11 mouse cellular contexts compared by ENCODE assay signal in the genomic region with DNA sequence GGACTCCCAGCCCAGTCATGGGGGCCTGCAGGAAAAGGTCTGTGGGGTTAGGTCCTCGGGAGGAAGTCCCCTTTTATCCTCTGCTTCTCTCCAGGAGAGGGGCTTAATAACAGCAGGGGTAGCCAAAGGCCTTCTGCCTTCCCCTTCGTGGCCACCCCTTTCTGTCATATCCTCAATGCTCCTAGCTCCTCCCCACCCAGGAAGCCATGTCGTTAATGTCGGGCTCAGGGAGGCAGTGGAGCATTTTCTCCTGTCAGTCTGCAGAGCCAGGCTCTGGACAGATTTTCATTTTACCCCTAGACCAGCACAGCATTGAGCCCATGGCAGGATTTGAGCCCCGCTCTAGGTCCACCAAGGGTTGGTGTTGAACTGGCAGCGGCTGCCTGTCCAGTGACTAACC. TPM values are rescaled to one million over a fixed set of nuclear protein-coding genes. Genes with fewer than 3 reads are reported as not detected.
A peak's percentile ranks its signal among the peaks of the same experiment; 100 is the strongest.
DNase-seq lines count a peak whose midpoint lies in the region; ATAC-seq and TF ChIP-seq lines count a peak whose summit lies in the region.
"Had no signal": no experiment of that assay in that cellular context is flagged by ENCODE, and none has a peak within 500 bp of the region (broad histone marks: within the 10 kb centered on the region; RNA-seq: fewer than 3 reads in every experiment).

No protein-coding gene starts in this region.

- no peak for TF ChIP-seq POLR2A in liver, adult 2 months (IDR thresholded peaks at IDR 0.05; ENCODE audit: extremely low read depth, insufficient read depth, low read length)

- WGBS in liver, adult 2 months = 53% methylated on average over 6 of the region's 6 CpGs
- WGBS in liver, embryonic 12.5 days (ENCODE audit: insufficient replicate concordance) = 35% methylated on average over 6 of the region's 6 CpGs
- WGBS in forebrain, embryonic 13.5 days = 49% methylated on average over 6 of the region's 6 CpGs
- 63% methylated on average over 6 of the region's 6 CpGs for WGBS in limb, embryonic 13.5 days

- no peaks in the 10 kb centered on the region for H3K27me3 ChIP-seq in liver, adult 2 months (ENCODE audit: control insufficient read depth, insufficient read depth, low read length)
- peaks cover 71% of the 10 kb centered on the region for H3K27me3 ChIP-seq in liver, embryonic 12.5 days (replicated peaks)
- no peaks in the 10 kb centered on the region for H3K27me3 ChIP-seq in forebrain, embryonic 13.5 days
- no peaks in the 10 kb centered on the region for H3K27me3 ChIP-seq in limb, embryonic 13.5 days
- H3K27me3 ChIP-seq in splenic B cell, adult 2 months (ENCODE audit: control insufficient read depth, insufficient read depth, low read length, poor library complexity, severe bottlenecking) = no peaks in the 10 kb centered on the region
- H3K27me3 ChIP-seq: heart, embryonic 12.5 days had no signal

- H3K4me3 ChIP-seq in liver, adult 2 months (ENCODE audit: insufficient read depth, low read depth, low read length) = no peak overlapping the region
- no peak overlapping the region for H3K4me3 ChIP-seq in liver, embryonic 12.5 days
- H3K4me3 ChIP-seq in forebrain, embryonic 13.5 days = peak overlapping the region; percentile 98
- no peak overlapping the region for H3K4me3 ChIP-seq in limb, embryonic 13.5 days
- H3K4me3 ChIP-seq: gastrocnemius, adult 2 months; heart, embryonic 12.5 days had no signal

- no peak for TF ChIP-seq CTCF in liver, adult 2 months (IDR thresholded peaks at IDR 0.05; ENCODE audit: low read depth, low read length)

- H3K9ac ChIP-seq in liver, adult 2 months (ENCODE audit: low read depth, low read length) = peak overlapping the region; percentile 43
- no peak overlapping the region for H3K9ac ChIP-seq in liver, embryonic 12.5 days
- H3K9ac ChIP-seq in forebrain, embryonic 13.5 days = peak overlapping the region; percentile 100
- H3K9ac ChIP-seq in limb, embryonic 13.5 days = peak overlapping the region; percentile 99; the same call in 1 of the 2 replicates
- H3K9ac ChIP-seq: heart, embryonic 12.5 days had no signal

- 0 out of 2 replicates have a peak, but pooled peaks cover under 1% of the 10 kb centered on the region for H3K36me3 ChIP-seq in liver, adult 2 months (ENCODE audit: control insufficient read depth, insufficient read depth, low read length)
- H3K36me3 ChIP-seq in liver, embryonic 12.5 days = 0 out of 2 replicates have a peak, but pooled peaks cover 3% of the 10 kb centered on the region
- peaks cover 65% of the 10 kb centered on the region for H3K36me3 ChIP-seq in forebrain, embryonic 13.5 days (ENCODE audit: poor library complexity, severe bottlenecking)
- H3K36me3 ChIP-seq in limb, embryonic 13.5 days = peaks cover 59% of the 10 kb centered on the region
- H3K36me3 ChIP-seq in splenic B cell, adult 2 months (ENCODE audit: control insufficient read depth, insufficient read depth, low read length, poor library complexity, severe bottlenecking) = peaks cover 6% of the 10 kb centered on the region

- H3K79me2 ChIP-seq in liver, adult 2 months (ENCODE audit: control insufficient read depth, insufficient read depth, low read length) = peaks cover 36% of the 10 kb centered on the region; the same call in 1 of the 2 replicates

- no peaks in the 10 kb centered on the region for H3K9me3 ChIP-seq in liver, embryonic 12.5 days (replicated peaks)
- H3K9me3 ChIP-seq in forebrain, embryonic 13.5 days (replicated peaks) = no peaks in the 10 kb centered on the region
- no peaks in the 10 kb centered on the region for H3K9me3 ChIP-seq in limb, embryonic 13.5 days
- H3K9me3 ChIP-seq: heart, embryonic 12.5 days had no signal

- no peak for DNase-seq in liver, adult 2 months (ENCODE audit: extremely low read depth, low read depth, low spot score)
- DNase-seq in splenic B cell, adult 2 months (ENCODE audit: low read depth, low spot score) = peak; percentile 44
- DNase-seq in lung, postnatal 14 days = no peak
- DNase-seq in left cerebral cortex, adult 8-10 months (ENCODE audit: low spot score in 2 of 2) = no peak
- DNase-seq: cerebellum, adult 18-20 months; gastrocnemius, adult 2 months; lung, postnatal 4 days had no signal

- peaks cover 40% of the 10 kb centered on the region for H3K4me1 ChIP-seq in liver, adult 2 months (ENCODE audit: control insufficient read depth, insufficient read depth, low read length)
- peaks cover 24% of the 10 kb centered on the region for H3K4me1 ChIP-seq in liver, embryonic 12.5 days
- H3K4me1 ChIP-seq in forebrain, embryonic 13.5 days = peaks cover 81% of the 10 kb centered on the region
- H3K4me1 ChIP-seq in limb, embryonic 13.5 days = peaks cover 49% of the 10 kb centered on the region

- H3K27ac ChIP-seq in liver, adult 2 months (replicated peaks; ENCODE audit: insufficient read depth, low read depth, low read length) = peak overlapping the region; percentile 70
- H3K27ac ChIP-seq in liver, embryonic 12.5 days = no peak overlapping the region
- no peak overlapping the region for H3K27ac ChIP-seq in forebrain, embryonic 13.5 days
- H3K27ac ChIP-seq in limb, embryonic 13.5 days = no peak overlapping the region
- H3K27ac ChIP-seq: gastrocnemius, adult 2 months had no signal

- no peak for ATAC-seq in liver, embryonic 12.5 days
- ATAC-seq in forebrain, embryonic 13.5 days = no peak
- no peak for ATAC-seq in limb, embryonic 13.5 days (ENCODE audit: low FRiP score, low read depth)

- no peak overlapping the region for H3K4me2 ChIP-seq in liver, embryonic 12.5 days
- H3K4me2 ChIP-seq in forebrain, embryonic 13.5 days = peak overlapping the region; percentile 100
- no peak overlapping the region for H3K4me2 ChIP-seq in limb, embryonic 13.5 days (replicated peaks)
- H3K4me2 ChIP-seq: heart, embryonic 12.5 days had no signal

RNA-seq across cellular contexts. Expression of a gene that starts 3.9 kb away (rescaled TPM):
- 12.2 and 13.5 TPM in 2 replicates for total RNA-seq in liver, adult 2 months (2014; rRNA removed)
- 17.1 and 21.6 TPM in 2 replicates for polyA plus RNA-seq in liver, adult 2 months (2012; rRNA removed)
- polyA plus RNA-seq in liver, embryonic 12.5 days (2016; fragmentation: Nextera tagmentation; extraction: Ambion mirVana) = 4.2 and 5.0 TPM in 2 replicates
- 212 and 215 TPM in 2 replicates for polyA plus RNA-seq in forebrain, embryonic 13.5 days (2015; fragmentation: Nextera tagmentation; extraction: Ambion mirVana)
- polyA plus RNA-seq in limb, embryonic 13.5 days (2015; fragmentation: Nextera tagmentation; extraction: Ambion mirVana) = 56.7 and 58.2 TPM in 2 replicates
- 10 to 100 TPM; 50.0 to 62.1 (median 56.5) TPM for total RNA-seq in left cerebral cortex, adult 8-10 months (2022)
